Mouse (Mus musculus) embryonic facial prominence, embryonic 13.5 days (tissue): ENCODE results near the gene Ppm1b. TPM values are rescaled to one million over a fixed set of nuclear protein-coding genes. Genes with fewer than 3 reads are reported as not detected.

ENCODE experiments used
- ATAC-seq: fragments of 200-750 bp; cut with Nextera tagmentation; 2 replicates; pipeline ENCODE4 v1.8.0; 2017; ENCODE audit warnings: low read depth; ENCODE audit not compliant: insufficient number of reproducible peaks, insufficient read depth, low FRiP score, low TSS enrichment
- H3K27ac ChIP-seq: fragments of 300-500 bp; sonication (generic); 2 replicates; pipeline ENCODE4 v1.5.1; 2015; ENCODE audit warnings: moderate library complexity, mild to moderate bottlenecking, inconsistent platforms
- H3K27me3 ChIP-seq: fragments of 300-500 bp; sonication (generic); 2 replicates; pipeline ENCODE4 v1.6.1; 2015; ENCODE audit warnings: mild to moderate bottlenecking, inconsistent platforms
- H3K36me3 ChIP-seq: fragments of 300-500 bp; sonication (generic); 2 replicates; pipeline ENCODE4 v1.6.1; 2015; ENCODE audit warnings: mild to moderate bottlenecking, inconsistent platforms
- H3K4me1 ChIP-seq: fragments of 300-500 bp; sonication (generic); 2 replicates; pipeline ENCODE4 v1.6.1; 2015; ENCODE audit warnings: inconsistent platforms
- H3K4me2 ChIP-seq: fragments of 300-500 bp; sonication (generic); 2 replicates; pipeline ENCODE4 v1.6.1; 2015; ENCODE audit warnings: moderate library complexity, mild to moderate bottlenecking, inconsistent platforms
- H3K4me3 ChIP-seq: fragments of 300-500 bp; sonication (generic); 2 replicates; pipeline ENCODE4 v1.5.1; 2015; ENCODE audit warnings: mild to moderate bottlenecking, inconsistent platforms
- H3K9ac ChIP-seq: fragments of 300-500 bp; sonication (generic); 2 replicates; pipeline ENCODE4 v1.6.1; 2015; ENCODE audit warnings: mild to moderate bottlenecking, inconsistent platforms
- H3K9me3 ChIP-seq: fragments of 300-500 bp; sonication (generic); 2 replicates; pipeline ENCODE4 v1.6.1; 2016; ENCODE audit warnings: inconsistent platforms
- WGBS: fragments of 180-500 bp; shearing (Covaris S2); methylation state at CpG from one replicate; pipeline ENCODE4 v1.1.7; 2015; ENCODE audit warnings: mixed read lengths; 5-methylcytosine and 5-hydroxymethylcytosine counted together
- polyA plus RNA-seq: library from polyadenylated mRNA; unstranded; fragments of >200 nt; fragmentation: Nextera tagmentation; extraction: Ambion mirVana; gene quantifications from 2 replicates; pipeline ENCODE4 v1.2.1, GENCODE M21; 2015

Gene Ppm1b
- polyA plus RNA-seq, 1 experiment from 2014 or later: 70.9 TPM

DNA sequence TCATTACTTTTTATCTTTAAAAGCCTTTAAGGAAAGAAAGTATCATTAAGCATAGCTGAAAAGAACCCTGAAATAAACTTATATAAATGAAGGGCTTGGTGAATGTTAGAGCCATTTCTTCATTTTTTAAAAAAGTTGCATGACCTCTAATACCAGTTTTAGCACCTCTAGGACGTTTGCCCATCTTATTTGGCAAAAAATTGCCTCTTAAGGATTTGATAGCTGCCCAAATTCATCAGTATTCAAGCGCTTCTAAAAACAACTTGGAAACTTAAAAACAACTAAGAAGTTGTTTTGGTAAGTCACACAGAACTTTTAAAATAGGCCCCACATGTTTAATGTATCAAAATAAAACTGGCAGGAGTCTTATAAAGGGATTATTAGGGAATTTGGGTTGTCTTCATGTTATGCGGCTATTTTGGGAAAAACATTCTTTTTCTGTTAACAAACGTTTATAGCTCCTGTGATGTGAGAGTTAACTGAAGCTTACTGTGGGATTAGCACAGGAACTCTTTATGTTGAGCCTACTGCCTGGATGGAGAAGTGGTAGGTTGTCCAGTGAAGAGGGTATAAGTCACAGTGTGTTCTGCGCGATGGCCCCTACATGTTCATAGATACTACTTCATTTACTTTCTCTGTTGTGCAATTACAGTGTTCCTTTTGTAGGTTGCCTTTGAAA, 2.6 kb downstream of the Ppm1b start:
- H3K9ac ChIP-seq: peak overlapping the region; percentile 98
- peaks cover 23% of the 10 kb centered on the region for H3K4me1 ChIP-seq
- H3K27ac ChIP-seq: no peak overlapping the region
- ATAC-seq: no peak
- H3K27me3 ChIP-seq: no peaks in the 10 kb centered on the region
- peak overlapping the region; percentile 97 for H3K4me3 ChIP-seq
- WGBS: 26% methylated on average over 6 of the region's 6 CpGs
- H3K4me2 ChIP-seq: peak overlapping the region; percentile 68
- no peaks in the 10 kb centered on the region for H3K36me3 ChIP-seq
- no peaks in the 10 kb centered on the region for H3K9me3 ChIP-seq

DNA sequence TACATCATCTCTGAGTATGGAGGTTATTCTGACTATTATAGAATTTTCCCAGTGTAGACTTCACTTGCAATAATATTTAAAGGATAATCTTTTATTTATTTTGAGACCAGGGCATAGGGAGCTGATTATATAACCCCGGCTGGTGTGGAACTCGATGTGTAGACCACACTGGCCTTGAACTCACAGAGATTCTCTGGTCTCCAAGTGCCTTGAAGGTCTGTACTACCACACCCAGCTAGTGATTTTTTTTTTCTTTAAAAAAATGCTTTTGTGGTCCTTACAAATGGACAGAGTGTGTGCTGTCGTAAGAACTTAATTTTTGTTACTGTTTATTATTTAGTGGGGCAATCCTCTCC, 3.1 kb downstream of the Ppm1b start:
- H3K9me3 ChIP-seq: no peaks in the 10 kb centered on the region
- peak overlapping the region; percentile 97 for H3K4me3 ChIP-seq
- peak overlapping the region; percentile 68 for H3K4me2 ChIP-seq
- no peak for ATAC-seq
- 57% methylated on average over 3 of the region's 3 CpGs for WGBS
- no peak overlapping the region for H3K27ac ChIP-seq
- H3K4me1 ChIP-seq: peaks cover 23% of the 10 kb centered on the region
- H3K27me3 ChIP-seq: no peaks in the 10 kb centered on the region
- peak overlapping the region; percentile 98; the same call in 1 of the 2 replicates for H3K9ac ChIP-seq
- no peaks in the 10 kb centered on the region for H3K36me3 ChIP-seq

DNA sequence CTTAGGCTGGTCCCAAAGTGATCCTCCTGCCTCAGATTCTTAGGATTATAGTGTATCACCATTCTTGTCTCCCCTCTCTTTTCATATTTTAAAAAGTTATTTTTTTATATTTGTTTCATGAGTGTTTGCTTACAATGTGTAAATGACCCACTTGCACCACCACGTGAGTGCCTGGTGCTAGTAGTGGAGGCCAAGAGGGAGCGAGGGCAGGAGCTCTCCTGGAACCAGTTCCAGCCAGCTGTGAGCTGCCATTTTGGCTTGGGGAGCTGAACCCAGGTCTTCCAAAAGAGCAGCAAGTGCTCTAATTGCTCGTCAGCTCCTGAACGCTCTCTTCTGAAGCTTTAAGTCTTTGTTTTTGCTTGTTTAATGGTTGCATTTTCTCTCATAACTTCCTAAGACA, 3.6 kb downstream of the Ppm1b start:
- Histone ChIP-seq H3K4me1 (peaks cover 23% of the 10 kb centered on the region), H3K27me3 (no peaks in the 10 kb centered on the region), H3K27ac (no peak overlapping the region), H3K4me2 (peak overlapping the region; percentile 68), H3K9ac (no peak overlapping the region), H3K9me3 (no peaks in the 10 kb centered on the region), H3K36me3 (no peaks in the 10 kb centered on the region), H3K4me3 (no peak overlapping the region)
- ATAC-seq: no peak
- 72% methylated on average over 4 of the region's 4 CpGs for WGBS

DNA sequence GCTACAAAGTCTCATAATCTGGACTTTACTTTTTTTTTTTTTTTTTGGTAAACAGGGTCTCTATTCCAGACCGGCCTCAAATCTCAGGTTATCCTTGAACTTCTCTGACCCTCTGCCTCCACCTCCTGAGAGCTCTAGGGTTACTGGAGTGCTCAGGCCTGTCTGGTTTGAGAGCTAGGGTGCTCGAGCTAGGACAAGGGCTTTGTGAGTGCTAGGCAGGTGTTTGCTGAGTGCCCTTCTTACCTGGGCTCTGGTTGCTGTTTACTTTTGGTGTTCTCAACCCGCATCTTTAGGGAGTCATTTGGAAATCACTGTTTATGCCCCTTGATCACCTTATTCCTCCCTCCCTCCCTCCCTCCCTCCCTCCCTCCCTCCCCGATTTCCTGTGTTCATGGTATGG, 5.5 kb downstream of the Ppm1b start:
- no peak for ATAC-seq
- peaks cover 14% of the 10 kb centered on the region for H3K4me1 ChIP-seq
- WGBS: 74% methylated on average over 4 of the region's 4 CpGs
- H3K36me3 ChIP-seq: peaks cover 5% of the 10 kb centered on the region; the same call in 1 of the 2 replicates
- no peaks in the 10 kb centered on the region for H3K9me3 ChIP-seq
- H3K4me3 ChIP-seq: no peak overlapping the region
- H3K9ac ChIP-seq: no peak overlapping the region
- H3K27me3 ChIP-seq: no peaks in the 10 kb centered on the region
- no peak overlapping the region for H3K27ac ChIP-seq
- no peak overlapping the region for H3K4me2 ChIP-seq

DNA sequence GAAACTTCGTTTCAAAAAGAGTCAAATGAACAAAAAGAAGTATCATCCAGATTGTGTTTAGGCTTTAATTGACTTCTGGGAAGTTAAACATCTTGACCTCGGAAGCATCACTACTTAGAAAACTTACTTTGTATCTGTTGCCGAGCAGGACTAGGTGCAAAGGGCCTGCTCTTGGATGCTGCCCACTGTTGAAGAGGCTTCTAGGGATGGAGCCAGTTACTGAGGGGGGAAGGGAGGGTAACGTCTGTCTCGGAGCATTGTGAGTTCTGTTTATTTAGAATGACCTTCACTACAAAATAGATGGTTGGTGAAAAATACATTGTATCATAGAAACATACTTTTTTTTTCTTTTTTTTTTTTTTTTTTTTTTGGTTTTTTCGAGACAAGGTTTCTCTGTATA, 7.1 kb downstream of the Ppm1b start:
- Histone ChIP-seq H3K27me3 (no peaks in the 10 kb centered on the region), H3K4me1 (peaks cover 16% of the 10 kb centered on the region), H3K9ac (no peak overlapping the region), H3K4me2 (no peak overlapping the region), H3K4me3 (no peak overlapping the region), H3K9me3 (no peaks in the 10 kb centered on the region), H3K36me3 (peaks cover 5% of the 10 kb centered on the region; the same call in 1 of the 2 replicates), H3K27ac (no peak overlapping the region)
- 84% methylated on average over 6 of the region's 6 CpGs for WGBS
- no peak for ATAC-seq

DNA sequence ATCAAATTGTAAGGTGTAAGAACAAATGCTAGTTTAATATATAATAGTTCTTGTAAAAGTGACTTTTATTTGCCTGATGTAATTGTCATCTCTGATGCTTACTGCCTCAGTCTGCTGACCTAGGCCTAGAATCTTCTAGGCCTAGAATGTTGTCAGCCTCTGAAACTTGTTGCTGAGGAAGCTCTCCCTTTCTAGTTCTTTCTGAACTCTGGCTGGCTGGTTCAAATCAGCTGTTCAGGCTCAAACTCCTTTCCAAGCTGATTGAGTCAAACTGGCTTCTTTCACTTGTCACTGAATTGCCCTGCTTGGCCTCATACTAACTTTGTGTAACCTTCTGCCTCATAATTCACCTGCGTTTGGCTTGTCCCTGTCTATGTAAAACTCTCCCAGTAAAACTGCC, 9.7 kb downstream of the Ppm1b start:
- 97% methylated on average over 1 of the region's 1 CpGs for WGBS
- H3K9ac ChIP-seq: no peak overlapping the region

DNA sequence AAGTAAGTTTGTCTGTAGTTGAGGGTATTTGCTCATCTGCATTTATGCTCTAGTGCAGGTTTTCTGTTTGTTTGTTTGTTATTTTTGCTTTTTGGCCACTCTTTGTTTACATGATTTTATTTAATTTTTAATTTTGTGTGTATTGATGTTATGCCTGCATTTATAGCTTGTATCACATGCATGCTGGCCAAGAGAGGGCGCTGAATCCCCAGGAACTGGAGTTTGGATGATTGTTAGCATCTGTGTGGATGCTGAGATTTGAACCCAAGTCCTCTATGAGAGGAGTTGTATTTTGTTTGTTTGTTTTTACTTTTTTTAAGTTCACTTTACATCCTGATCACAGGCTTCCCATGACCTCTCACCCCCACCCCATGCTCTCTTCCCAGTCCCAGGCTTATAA, 10.5 kb downstream of the Ppm1b start:
- 67% methylated on average over 1 of the region's 1 CpGs for WGBS
- ATAC-seq: no peak

More for the DNA sequence above, 9.7 kb downstream of the Ppm1b start:
- Histone ChIP-seq H3K36me3 (peaks cover 5% of the 10 kb centered on the region; the same call in 1 of the 2 replicates), H3K9me3 (no peaks in the 10 kb centered on the region), H3K4me1 (0 out of 2 replicates have a peak, but pooled peaks cover 3% of the 10 kb centered on the region), H3K27ac (no peak overlapping the region), H3K4me3 (no peak overlapping the region), H3K4me2 (no peak overlapping the region), H3K27me3 (no peaks in the 10 kb centered on the region)
- no peak for ATAC-seq

DNA sequence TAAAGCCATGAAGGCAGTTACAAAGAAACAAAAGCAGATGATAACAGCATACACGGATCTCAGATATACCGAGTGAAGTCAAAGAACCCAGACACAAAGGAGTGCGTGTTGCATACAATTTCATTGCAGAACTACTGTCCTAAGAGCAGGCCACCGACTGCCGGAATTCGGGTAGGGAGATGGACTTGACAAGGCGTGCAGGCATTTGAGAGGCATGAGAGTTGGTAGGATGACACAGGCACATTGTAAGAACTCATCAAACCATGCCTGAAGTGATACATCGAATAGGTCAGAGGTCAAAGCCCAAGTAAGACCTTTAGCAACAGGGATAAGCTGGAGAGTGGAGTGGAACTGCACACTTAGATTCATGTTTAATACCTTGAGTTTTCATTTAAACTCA, 13.4 kb downstream of the Ppm1b start:
- no peak overlapping the region for H3K27ac ChIP-seq
- 0 out of 2 replicates have a peak, but pooled peaks cover 3% of the 10 kb centered on the region for H3K4me1 ChIP-seq
- ATAC-seq: no peak
- H3K9me3 ChIP-seq: no peaks in the 10 kb centered on the region
- H3K36me3 ChIP-seq: peaks cover 5% of the 10 kb centered on the region; the same call in 1 of the 2 replicates
- H3K9ac ChIP-seq: no peak overlapping the region
- no peak overlapping the region for H3K4me2 ChIP-seq
- no peak overlapping the region for H3K4me3 ChIP-seq
- 76% methylated on average over 8 of the region's 8 CpGs for WGBS
- H3K27me3 ChIP-seq: no peaks in the 10 kb centered on the region

More for the DNA sequence above, 10.5 kb downstream of the Ppm1b start:
- no peak overlapping the region for H3K4me2 ChIP-seq
- H3K9me3 ChIP-seq: no peaks in the 10 kb centered on the region
- no peak overlapping the region for H3K9ac ChIP-seq
- peaks cover 5% of the 10 kb centered on the region; the same call in 1 of the 2 replicates for H3K36me3 ChIP-seq
- no peak overlapping the region for H3K4me3 ChIP-seq
- no peak overlapping the region for H3K27ac ChIP-seq
- H3K27me3 ChIP-seq: no peaks in the 10 kb centered on the region
- 0 out of 2 replicates have a peak, but pooled peaks cover 3% of the 10 kb centered on the region for H3K4me1 ChIP-seq

DNA sequence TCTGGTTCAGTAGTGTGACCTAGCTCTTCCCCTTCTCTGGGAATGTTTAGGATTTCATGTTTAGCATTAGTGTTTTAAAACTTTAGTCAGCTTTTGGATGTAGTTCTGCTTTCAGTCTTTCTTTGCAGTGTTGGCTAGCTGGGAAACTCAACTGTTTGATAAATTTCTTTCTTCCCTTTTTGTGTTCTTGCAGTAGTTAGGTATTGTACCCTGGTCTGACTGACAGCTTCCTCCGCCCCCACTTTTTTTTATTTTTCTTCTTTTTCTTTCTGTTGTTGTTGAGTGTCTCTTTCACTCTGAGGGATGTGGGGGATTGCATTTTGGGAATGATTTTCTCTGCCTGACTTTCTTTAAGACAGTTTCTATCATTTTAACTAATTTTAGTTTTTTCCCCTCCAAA, 25.2 kb downstream of the Ppm1b start:
- no peak overlapping the region for H3K9ac ChIP-seq
- no peak overlapping the region for H3K27ac ChIP-seq
- H3K36me3 ChIP-seq: peaks cover 3% of the 10 kb centered on the region
- WGBS: 96% methylated on average over 1 of the region's 1 CpGs
- H3K27me3 ChIP-seq: no peaks in the 10 kb centered on the region
- no peaks in the 10 kb centered on the region for H3K9me3 ChIP-seq
- ATAC-seq: no peak
- H3K4me2 ChIP-seq: no peak overlapping the region
- no peak overlapping the region for H3K4me3 ChIP-seq
- peaks cover 15% of the 10 kb centered on the region for H3K4me1 ChIP-seq

DNA sequence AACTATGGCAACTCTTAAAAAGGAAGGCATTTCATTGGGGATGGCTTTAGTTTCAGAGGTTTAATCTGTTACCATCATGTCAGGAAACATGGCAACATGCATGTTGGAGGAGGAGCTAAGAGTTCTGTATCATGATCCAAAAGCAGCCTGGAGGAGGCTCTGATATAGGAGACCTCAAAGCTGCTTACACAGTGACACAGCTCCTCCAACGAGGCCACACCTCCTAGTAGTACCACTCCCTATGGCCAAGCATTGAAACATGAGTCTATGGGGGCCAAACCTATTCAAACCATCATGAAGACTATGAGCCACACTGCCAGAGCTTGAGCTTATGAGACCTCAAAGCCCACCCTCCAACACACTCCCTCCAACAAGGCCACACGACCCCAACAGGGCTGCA, 26.2 kb downstream of the Ppm1b start:
- Histone ChIP-seq H3K4me1 (peaks cover 15% of the 10 kb centered on the region), H3K4me2 (no peak overlapping the region), H3K9ac (no peak overlapping the region), H3K4me3 (no peak overlapping the region), H3K9me3 (no peaks in the 10 kb centered on the region), H3K27ac (no peak overlapping the region; the same call in 1 of the 2 replicates), H3K36me3 (peaks cover 3% of the 10 kb centered on the region), H3K27me3 (no peaks in the 10 kb centered on the region)
- 78% methylated on average over 2 of the region's 2 CpGs for WGBS
- no peak for ATAC-seq

DNA sequence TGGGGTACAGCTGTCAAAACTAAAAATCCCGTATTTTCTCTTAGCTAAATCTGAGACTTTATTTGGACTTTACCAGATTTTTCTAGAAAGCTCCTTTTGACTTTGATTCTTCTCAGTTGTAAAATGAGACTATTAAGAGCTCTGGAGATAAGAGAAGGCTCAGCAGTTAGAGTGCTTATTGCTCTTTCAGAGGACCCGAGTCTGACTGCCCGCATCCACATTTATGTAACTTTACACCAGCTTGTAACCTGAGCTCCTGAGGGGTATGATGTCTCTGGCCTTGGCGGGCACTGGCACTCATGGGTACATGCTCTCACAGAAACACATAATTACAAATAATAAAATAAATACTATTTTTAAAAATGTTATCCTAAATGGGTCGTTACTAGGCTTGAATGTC, 29.8 kb downstream of the Ppm1b start:
- H3K4me1 ChIP-seq: peaks cover 15% of the 10 kb centered on the region
- H3K27me3 ChIP-seq: no peaks in the 10 kb centered on the region
- no peak for ATAC-seq
- 33% methylated on average over 5 of the region's 5 CpGs for WGBS
- H3K4me2 ChIP-seq: no peak overlapping the region
- H3K27ac ChIP-seq: no peak overlapping the region
- no peak overlapping the region for H3K9ac ChIP-seq
- H3K4me3 ChIP-seq: no peak overlapping the region
- no peaks in the 10 kb centered on the region for H3K9me3 ChIP-seq
- no peaks in the 10 kb centered on the region for H3K36me3 ChIP-seq

DNA sequence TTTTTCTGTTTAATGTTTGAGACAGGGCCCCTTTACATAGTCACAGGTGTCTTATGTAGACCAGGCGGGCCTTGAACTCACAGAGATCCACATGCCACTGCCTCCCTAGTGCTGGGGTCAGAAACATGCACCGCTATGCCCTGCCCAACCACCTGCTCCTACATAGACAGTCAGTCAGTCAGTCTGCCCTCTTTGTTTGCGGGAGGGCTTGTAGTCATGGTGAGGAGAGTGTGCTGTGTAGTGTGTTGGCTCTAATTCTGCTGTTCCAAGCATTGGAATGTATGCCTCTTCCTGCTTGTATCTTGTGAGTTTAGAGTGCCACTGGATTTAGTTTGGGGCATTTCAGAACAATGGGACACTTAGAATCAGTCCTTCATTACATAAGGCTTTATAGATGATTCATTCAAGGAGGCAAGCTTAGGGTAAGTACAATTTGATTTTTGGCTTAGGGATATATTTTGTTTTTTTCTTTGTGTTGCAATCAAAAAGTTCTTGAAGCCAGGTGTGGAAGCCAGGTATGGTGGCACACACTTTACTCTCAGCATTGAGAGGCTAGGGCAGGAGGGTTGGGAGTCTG, 31.4 kb downstream of the Ppm1b start:
- Histone ChIP-seq H3K4me3 (no peak overlapping the region), H3K4me2 (no peak overlapping the region), H3K27me3 (no peaks in the 10 kb centered on the region), H3K4me1 (peaks cover 8% of the 10 kb centered on the region), H3K9ac (no peak overlapping the region), H3K9me3 (no peaks in the 10 kb centered on the region), H3K27ac (no peak overlapping the region), H3K36me3 (peaks cover 2% of the 10 kb centered on the region; the same call in 1 of the 2 replicates)
- 87% methylated on average over 3 of the region's 3 CpGs for WGBS
- ATAC-seq: no peak
